Mouse (Mus musculus): Measurements from ENCODE around the gene Csnk1g2.
A peak's percentile ranks its signal among the peaks of the same experiment; 100 is the strongest.

DNA sequence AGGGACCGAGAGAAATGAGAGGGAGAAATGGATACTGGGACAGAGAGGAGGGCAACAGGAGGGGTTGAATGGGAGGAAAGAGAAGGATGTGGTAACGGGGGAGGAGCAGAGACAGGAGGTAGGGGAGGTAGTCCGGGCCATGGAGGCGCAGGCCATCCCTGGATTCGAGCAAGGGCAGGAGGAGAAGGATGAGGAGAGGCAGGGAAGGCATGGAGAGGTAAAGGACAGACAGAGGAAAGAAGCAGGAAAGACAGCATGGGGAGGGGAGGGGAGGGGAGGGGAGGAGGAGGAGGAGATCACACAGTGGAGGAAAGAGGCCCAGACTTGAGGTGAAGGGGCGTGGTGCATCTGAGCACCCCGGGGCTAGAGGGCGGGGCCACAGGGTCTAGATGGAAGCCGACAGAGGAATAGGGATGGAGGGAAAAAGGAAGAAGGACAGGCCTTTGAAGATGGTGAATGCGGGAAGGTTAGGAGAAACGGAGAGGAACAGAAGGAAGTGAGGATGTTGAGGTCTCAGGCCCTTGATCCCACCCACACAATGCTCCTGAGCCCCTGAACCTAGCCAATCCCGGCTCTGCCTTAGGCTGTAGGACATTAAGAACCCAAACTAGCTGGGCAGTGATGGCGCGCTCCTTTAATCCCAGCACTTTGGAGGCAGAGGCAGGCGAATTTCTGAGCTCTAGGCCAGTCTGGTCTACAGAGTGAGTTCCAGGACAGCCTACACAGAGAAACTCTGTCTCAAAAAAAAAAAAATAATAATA lies 34.4 kb downstream of the Csnk1g2 start, which contains the start of gene Btbd2:
- TF ChIP-seq POLR2A (IDR thresholded peaks at IDR 0.05; ENCODE audit: borderline replicate concordance, control insufficient read depth, low read depth, low read length) (0 out of 2 replicates have a peak, but pooled peaks have one; percentile 9), CTCF (IDR thresholded peaks at IDR 0.05; ENCODE audit: control insufficient read depth, insufficient read depth, low read length) (no peak)

Measured in bone marrow, adult 2 months (tissue).